In genomic region chr15:98771813-98772425, GRCm38 (mm10) we compare ENCODE assay signal across 9 mouse cellular contexts. TPM values are rescaled to one million over a fixed set of nuclear protein-coding genes. Genes with fewer than 3 reads are reported as not detected.
DNase-seq lines count a peak whose midpoint lies in the region; ATAC-seq and TF ChIP-seq lines count a peak whose summit lies in the region.
"Had no signal": no experiment of that assay in that cellular context is flagged by ENCODE, and none has a peak within 500 bp of the region (broad histone marks: within the 10 kb centered on the region; RNA-seq: fewer than 3 reads in every experiment).

No protein-coding gene starts in this region.

- TF ChIP-seq POLR2A in heart, adult 2 months (IDR thresholded peaks at IDR 0.05; ENCODE audit: insufficient read depth, low read depth, low read length): no peak
- no peak for TF ChIP-seq POLR2A in thymus, adult 2 months (IDR thresholded peaks at IDR 0.05; ENCODE audit: control insufficient read depth, extremely low read depth, insufficient read depth, low read length, poor library complexity)

- peak overlapping the region; percentile 39; the same call in 1 of the 2 replicates for H3K4me3 ChIP-seq in heart, adult 2 months
- H3K4me3 ChIP-seq in thymus, adult 2 months (ENCODE audit: control insufficient read depth, insufficient read depth, low read length): peak overlapping the region; percentile 57
- H3K4me3 ChIP-seq in limb, embryonic 15.5 days: peak overlapping the region; percentile 32

- intact Hi-C loops in heart, adult 2 months (cut with DNase I): no loop called here
- intact Hi-C loops in heart, postnatal 10 days (cut with DNase I): no loop called here
- intact Hi-C loops in left cerebral cortex, postnatal 25 days (cut with DNase I): no loop called here

- peaks cover 7% of the 10 kb centered on the region for H3K27me3 ChIP-seq in heart, adult 2 months (ENCODE audit: control insufficient read depth, insufficient read depth, low read length)
- peaks cover 12% of the 10 kb centered on the region; the same call in 1 of the 2 replicates for H3K27me3 ChIP-seq in thymus, adult 2 months (ENCODE audit: control insufficient read depth, insufficient read depth, low read length)
- peaks cover 80% of the 10 kb centered on the region for H3K27me3 ChIP-seq in limb, embryonic 15.5 days

- H3K9ac ChIP-seq in heart, adult 2 months (ENCODE audit: low read depth, low read length): no peak overlapping the region
- 0 out of 2 replicates have a peak overlapping the region, but pooled peaks have one; percentile 10 for H3K9ac ChIP-seq in limb, embryonic 15.5 days

- H3K36me3 ChIP-seq in heart, adult 2 months (ENCODE audit: control insufficient read depth, insufficient read depth, low read length): no peaks in the 10 kb centered on the region
- H3K36me3 ChIP-seq in thymus, adult 2 months (ENCODE audit: control insufficient read depth, insufficient read depth, low read length): no peaks in the 10 kb centered on the region
- no peaks in the 10 kb centered on the region for H3K36me3 ChIP-seq in limb, embryonic 15.5 days

- no peak for TF ChIP-seq EP300 in heart, adult 2 months (IDR thresholded peaks at IDR 0.05; ENCODE audit: insufficient read depth, low read depth, low read length)

- no peaks in the 10 kb centered on the region for H3K9me3 ChIP-seq in limb, embryonic 15.5 days

- DNase-seq in heart, adult 2 months: no peak
- no peak for DNase-seq in heart, postnatal 10 days
- DNase-seq in thymus, adult 2 months: no peak
- DNase-seq in thymus, adult 18-20 months: no peak
- DNase-seq in ovary, postnatal 10 days (ENCODE audit: low spot score): no peak
- no peak for DNase-seq in left cerebral cortex, postnatal 25 days (ENCODE audit: low spot score in 2 of 2)
- no peak for DNase-seq in right cerebral cortex, postnatal 36 days (ENCODE audit: low spot score in 2 of 2)

- no peaks in the 10 kb centered on the region for H3K79me2 ChIP-seq in heart, adult 2 months (replicated peaks; ENCODE audit: control insufficient read depth, insufficient read depth, low read length)

- WGBS in heart, adult 2 months: 23% methylated on average over 12 of the region's 12 CpGs
- WGBS in thymus, adult 2 months: 12% methylated on average over 12 of the region's 12 CpGs
- WGBS in limb, embryonic 15.5 days: 14% methylated on average over 12 of the region's 12 CpGs

- 0 out of 2 replicates have a peak, but pooled peaks cover 1% of the 10 kb centered on the region for H3K4me1 ChIP-seq in heart, adult 2 months (ENCODE audit: control insufficient read depth, insufficient read depth, low read length)
- H3K4me1 ChIP-seq in thymus, adult 2 months (replicated peaks; ENCODE audit: control insufficient read depth, insufficient read depth, low read length): peaks cover 22% of the 10 kb centered on the region
- H3K4me1 ChIP-seq in limb, embryonic 15.5 days: peaks cover 37% of the 10 kb centered on the region

- no peak for TF ChIP-seq CTCF in heart, adult 2 months (IDR thresholded peaks at IDR 0.05)
- TF ChIP-seq CTCF in thymus, adult 2 months (IDR thresholded peaks at IDR 0.05; ENCODE audit: borderline replicate concordance, control insufficient read depth, extremely low read depth, insufficient read depth, low read length, poor library complexity): no peak

- H3K4me2 ChIP-seq in limb, embryonic 15.5 days: peak overlapping the region; percentile 52

- no peak for ATAC-seq in limb, embryonic 15.5 days (ENCODE audit: insufficient number of reproducible peaks, low FRiP score, low TSS enrichment, low read depth)

- no peak overlapping the region for H3K27ac ChIP-seq in heart, adult 2 months
- peak overlapping the region; percentile 70 for H3K27ac ChIP-seq in thymus, adult 2 months (ENCODE audit: control insufficient read depth, insufficient read depth, low read length)
- H3K27ac ChIP-seq in limb, embryonic 15.5 days: no peak overlapping the region

RNA-seq across cellular contexts. Expression of gene Wnt10b, which starts 6.0 kb away (rescaled TPM):
- under 1 TPM; 0.20 to 0.29 TPM for total RNA-seq in heart, adult 2 months (2021)
- polyA plus RNA-seq in heart, adult 2 months (2012; rRNA removed): 0.23 and 0.70 TPM in 2 replicates
- total RNA-seq in heart, postnatal 10 days (2021): under 1 TPM; 0.43 to 0.67 TPM
- 3.4 and 3.9 TPM in 2 replicates for polyA plus RNA-seq in thymus, adult 2 months (2012; rRNA removed)
- 6.0 and 7.0 TPM in 2 replicates for polyA plus RNA-seq in limb, embryonic 15.5 days (2015; fragmentation: Nextera tagmentation; extraction: Ambion mirVana)
- under 1 TPM; 0.37 to 0.62 TPM for total RNA-seq in left cerebral cortex, postnatal 25 days (2021)

RNA-seq across cellular contexts. Expression of gene Arf3, which starts 8.9 kb away (rescaled TPM):
- 10 to 100 TPM; 18.9 to 20.0 TPM for total RNA-seq in heart, adult 2 months (2021)
- polyA plus RNA-seq in heart, adult 2 months (2012; rRNA removed): 30.6 and 41.0 TPM in 2 replicates
- total RNA-seq in heart, postnatal 10 days (2021): 10 to 100 TPM; 36.3 to 40.1 TPM
- polyA plus RNA-seq in thymus, adult 2 months (2012; rRNA removed): 165 and 182 TPM in 2 replicates
- polyA plus RNA-seq in limb, embryonic 15.5 days (2015; fragmentation: Nextera tagmentation; extraction: Ambion mirVana): 41.7 and 49.3 TPM in 2 replicates
- 100 to 1,000 TPM; 767 to 776 TPM for total RNA-seq in left cerebral cortex, postnatal 25 days (2021)

RNA-seq across cellular contexts. Expression of gene Wnt1, which starts 17.7 kb away (rescaled TPM):
- not detected for total RNA-seq in heart, adult 2 months (2021)
- polyA plus RNA-seq in heart, adult 2 months (2012; rRNA removed): not detected in 2 replicates
- not detected for total RNA-seq in heart, postnatal 10 days (2021)
- polyA plus RNA-seq in thymus, adult 2 months (2012; rRNA removed): 0.07 and 0.22 TPM in 2 replicates
- polyA plus RNA-seq in limb, embryonic 15.5 days (2015; fragmentation: Nextera tagmentation; extraction: Ambion mirVana): 0.06 and 0.14 TPM in 2 replicates
- not detected for total RNA-seq in left cerebral cortex, postnatal 25 days (2021)
- total RNA-seq: layer of hippocampus, adult 18-20 months had no signal

RNA-seq across cellular contexts. Expression of gene Ddn, which starts 37.4 kb away (rescaled TPM):
- total RNA-seq in heart, adult 2 months (2021): under 1 TPM; 0.45 to 0.50 TPM
- 0.12 and 0.23 TPM in 2 replicates for polyA plus RNA-seq in heart, adult 2 months (2012; rRNA removed)
- under 1 TPM; 0.10 to 0.32 TPM for total RNA-seq in heart, postnatal 10 days (2021)
- 0.26 and 0.65 TPM in 2 replicates for polyA plus RNA-seq in thymus, adult 2 months (2012; rRNA removed)
- 0.15 TPM in 1 of 2 replicates, not detected in the other for polyA plus RNA-seq in limb, embryonic 15.5 days (2015; fragmentation: Nextera tagmentation; extraction: Ambion mirVana)
- total RNA-seq in left cerebral cortex, postnatal 25 days (2021): 100 to 1,000 TPM; 829 to 842 TPM

RNA-seq across cellular contexts. Expression of gene Fkbp11, which starts 43.9 kb away (rescaled TPM):
- 1 to 10 TPM; 5.1 to 5.8 TPM for total RNA-seq in heart, adult 2 months (2021)
- polyA plus RNA-seq in heart, adult 2 months (2012; rRNA removed): 3.2 and 4.8 TPM in 2 replicates
- total RNA-seq in heart, postnatal 10 days (2021): 10 to 100 TPM in 1 of 2 experiments, 1 to 10 TPM in 1; 8.1 to 10.2 TPM
- 2.1 and 3.1 TPM in 2 replicates for polyA plus RNA-seq in thymus, adult 2 months (2012; rRNA removed)
- polyA plus RNA-seq in limb, embryonic 15.5 days (2015; fragmentation: Nextera tagmentation; extraction: Ambion mirVana): 90.0 and 101 TPM in 2 replicates
- total RNA-seq in left cerebral cortex, postnatal 25 days (2021): 1 to 10 TPM; 1.4 to 2.3 TPM

Comparison
In these comparisons a context has a peak if more than half of its experiments do, and no peak if none do; other contexts are left out.
1. RNA of gene Arf3, which starts 8.9 kb away (total RNA-seq): 767 to 776 TPM in left cerebral cortex, postnatal 25 days; 36.3 to 40.1 TPM in heart, postnatal 10 days and 18.9 to 20.0 TPM in heart, adult 2 months; every median in the first group is over 10 times any median in the second.
2. Peak in every context shown above with its lines, with median percentiles within 50 percentile points of each other: H3K4me3 ChIP-seq.